Mouse (Mus musculus): ENCODE results near the gene Slc26a9. TPM values are rescaled to one million over a fixed set of nuclear protein-coding genes. Genes with fewer than 3 reads are reported as not detected.

Gene Slc26a9
- total and polyA plus RNA-seq, 3 experiments = 0.08 TPM; not detected in 2

GRCm38 (mm10) chr1:131701391-131701790 is 42.4 kb upstream of the Slc26a9 start:
- peak; percentile 31 for TF ChIP-seq CTCF (IDR thresholded peaks at IDR 0.05)
- no peak for TF ChIP-seq POLR2A (IDR thresholded peaks at IDR 0.05; ENCODE audit: insufficient read depth, low read depth, low read length)
- TF ChIP-seq EP300 (IDR thresholded peaks at IDR 0.05; ENCODE audit: insufficient read depth, low read depth, low read length) = no peak
- intact Hi-C loops (cut with DNase I) = no loop called here
- 90% methylated on average over 5 of the region's 5 CpGs for WGBS
- Histone ChIP-seq H3K27ac (no peak overlapping the region), H3K4me3 (no peak overlapping the region), H3K4me1 (ENCODE audit: control insufficient read depth, insufficient read depth, low read length) (no peaks in the 10 kb centered on the region), H3K9ac (ENCODE audit: low read depth, low read length) (no peak overlapping the region), H3K36me3 (ENCODE audit: control insufficient read depth, insufficient read depth, low read length) (no peaks in the 10 kb centered on the region), H3K27me3 (ENCODE audit: control insufficient read depth, insufficient read depth, low read length) (no peaks in the 10 kb centered on the region), H3K79me2 (replicated peaks; ENCODE audit: control insufficient read depth, insufficient read depth, low read length) (no peaks in the 10 kb centered on the region)
- no peak for DNase-seq

GRCm38 (mm10) chr1:131702094-131702766 is 41.6 kb upstream of the Slc26a9 start:
- Histone ChIP-seq H3K27ac (no peak overlapping the region), H3K4me3 (no peak overlapping the region), H3K79me2 (replicated peaks; ENCODE audit: control insufficient read depth, insufficient read depth, low read length) (no peaks in the 10 kb centered on the region), H3K9ac (ENCODE audit: low read depth, low read length) (no peak overlapping the region), H3K27me3 (ENCODE audit: control insufficient read depth, insufficient read depth, low read length) (no peaks in the 10 kb centered on the region), H3K36me3 (ENCODE audit: control insufficient read depth, insufficient read depth, low read length) (no peaks in the 10 kb centered on the region), H3K4me1 (ENCODE audit: control insufficient read depth, insufficient read depth, low read length) (no peaks in the 10 kb centered on the region)
- TF ChIP-seq CTCF (IDR thresholded peaks at IDR 0.05) = no peak
- TF ChIP-seq POLR2A (IDR thresholded peaks at IDR 0.05; ENCODE audit: insufficient read depth, low read depth, low read length) = no peak
- TF ChIP-seq EP300 (IDR thresholded peaks at IDR 0.05; ENCODE audit: insufficient read depth, low read depth, low read length) = no peak
- 30% methylated on average over 8 of the region's 8 CpGs for WGBS
- DNase-seq = no peak
- intact Hi-C loops (cut with DNase I) = no loop called here

GRCm38 (mm10) chr1:131703482-131703881 is 40.3 kb upstream of the Slc26a9 start:
- H3K27ac ChIP-seq = no peak overlapping the region
- no peak overlapping the region for H3K4me3 ChIP-seq
- no peak for DNase-seq
- no peaks in the 10 kb centered on the region for H3K4me1 ChIP-seq (ENCODE audit: control insufficient read depth, insufficient read depth, low read length)
- H3K9ac ChIP-seq (ENCODE audit: low read depth, low read length) = no peak overlapping the region
- H3K36me3 ChIP-seq (ENCODE audit: control insufficient read depth, insufficient read depth, low read length) = no peaks in the 10 kb centered on the region
- no peaks in the 10 kb centered on the region for H3K79me2 ChIP-seq (replicated peaks; ENCODE audit: control insufficient read depth, insufficient read depth, low read length)
- intact Hi-C loops (cut with DNase I) = no loop called here
- WGBS = 94% methylated on average over 2 of the region's 2 CpGs
- H3K27me3 ChIP-seq (ENCODE audit: control insufficient read depth, insufficient read depth, low read length) = no peaks in the 10 kb centered on the region
- TF ChIP-seq POLR2A (IDR thresholded peaks at IDR 0.05; ENCODE audit: insufficient read depth, low read depth, low read length) = no peak
- TF ChIP-seq EP300 (IDR thresholded peaks at IDR 0.05; ENCODE audit: insufficient read depth, low read depth, low read length) = no peak
- TF ChIP-seq CTCF (IDR thresholded peaks at IDR 0.05) = no peak

- Histone ChIP-seq H3K79me2 (replicated peaks; ENCODE audit: control insufficient read depth, insufficient read depth, low read length) (no peaks in the 10 kb centered on the region), H3K27ac (no peak overlapping the region), H3K9ac (ENCODE audit: low read depth, low read length) (no peak overlapping the region), H3K36me3 (ENCODE audit: control insufficient read depth, insufficient read depth, low read length) (no peaks in the 10 kb centered on the region), H3K4me3 (no peak overlapping the region), H3K4me1 (ENCODE audit: control insufficient read depth, insufficient read depth, low read length) (peaks cover 1% of the 10 kb centered on the region; the same call in 1 of the 2 replicates), H3K27me3 (ENCODE audit: control insufficient read depth, insufficient read depth, low read length) (no peaks in the 10 kb centered on the region)
- WGBS = 18% methylated on average over 4 of the region's 4 CpGs
- TF ChIP-seq CTCF (IDR thresholded peaks at IDR 0.05) (peak; percentile 86), EP300 (IDR thresholded peaks at IDR 0.05; ENCODE audit: insufficient read depth, low read depth, low read length) (no peak), POLR2A (IDR thresholded peaks at IDR 0.05; ENCODE audit: insufficient read depth, low read depth, low read length) (no peak)
- peak; percentile 48 to 72 for DNase-seq
- intact Hi-C loops (cut with DNase I) = loop anchor here (1.0 kb wide), 1 partner anchor 57 kb away; no protein-coding TSS in a partner anchor
Observed at GRCm38 (mm10) chr1:131708338-131708737, 35.5 kb upstream of the Slc26a9 start.

GRCm38 (mm10) chr1:131711518-131711917 is 32.3 kb upstream of the Slc26a9 start:
- Histone ChIP-seq H3K4me1 (ENCODE audit: control insufficient read depth, insufficient read depth, low read length) (peaks cover 1% of the 10 kb centered on the region; the same call in 1 of the 2 replicates), H3K27me3 (ENCODE audit: control insufficient read depth, insufficient read depth, low read length) (no peaks in the 10 kb centered on the region), H3K9ac (ENCODE audit: low read depth, low read length) (no peak overlapping the region), H3K27ac (no peak overlapping the region), H3K79me2 (replicated peaks; ENCODE audit: control insufficient read depth, insufficient read depth, low read length) (no peaks in the 10 kb centered on the region), H3K36me3 (ENCODE audit: control insufficient read depth, insufficient read depth, low read length) (no peaks in the 10 kb centered on the region), H3K4me3 (no peak overlapping the region)
- DNase-seq = no peak
- TF ChIP-seq EP300 (IDR thresholded peaks at IDR 0.05; ENCODE audit: insufficient read depth, low read depth, low read length) (no peak), POLR2A (IDR thresholded peaks at IDR 0.05; ENCODE audit: insufficient read depth, low read depth, low read length) (no peak)
- intact Hi-C loops (cut with DNase I) = no loop called here
- 82% methylated on average over 10 of the region's 10 CpGs for WGBS

- 4% methylated on average over 2 of the region's 2 CpGs for WGBS
- peaks cover 1% of the 10 kb centered on the region; the same call in 1 of the 2 replicates for H3K4me1 ChIP-seq (ENCODE audit: control insufficient read depth, insufficient read depth, low read length)
- no peak for TF ChIP-seq POLR2A (IDR thresholded peaks at IDR 0.05; ENCODE audit: insufficient read depth, low read depth, low read length)
- peak; percentile 85 for TF ChIP-seq CTCF (IDR thresholded peaks at IDR 0.05)
- no peak overlapping the region for H3K9ac ChIP-seq (ENCODE audit: low read depth, low read length)
- H3K79me2 ChIP-seq (replicated peaks; ENCODE audit: control insufficient read depth, insufficient read depth, low read length) = no peaks in the 10 kb centered on the region
- no peak overlapping the region for H3K27ac ChIP-seq
- intact Hi-C loops (cut with DNase I) = loop anchor here (1.0 to 2.0 kb wide), 2 partner anchors 53 to 134 kb away; no protein-coding TSS in a partner anchor
- H3K36me3 ChIP-seq (ENCODE audit: control insufficient read depth, insufficient read depth, low read length) = no peaks in the 10 kb centered on the region
- no peak overlapping the region for H3K4me3 ChIP-seq
- H3K27me3 ChIP-seq (ENCODE audit: control insufficient read depth, insufficient read depth, low read length) = no peaks in the 10 kb centered on the region
- peak; percentile 74 to 76 for DNase-seq
Observed at GRCm38 (mm10) chr1:131712386-131712785, 31.4 kb upstream of the Slc26a9 start.
